Mouse (Mus musculus) spleen, adult 2 months (tissue): ENCODE results near the gene Camsap1.

Source experiments
- CTCF ChIP-seq: fragments of 200-500 bp; IDR thresholded peaks from 2 replicates; pipeline ENCODE4 v1.5.1; 2011; ENCODE audit warnings: mild to moderate bottlenecking, inconsistent platforms; ENCODE audit not compliant: insufficient read depth, insufficient read length, insufficient replicate concordance; ENCODE audit errors: extremely low read depth
- POLR2A ChIP-seq: fragments of 200-500 bp; IDR thresholded peaks from 2 replicates; pipeline ENCODE4 v1.6.1; 2011; ENCODE audit warnings: low read depth, low read length, inconsistent platforms

GRCm38 (mm10) chr2:25887226-25887625 is 95.9 kb downstream of the Camsap1 start:
- TF ChIP-seq CTCF (no peak), POLR2A (no peak)
